Comparison of ENCODE assay signal across 26 mouse cellular contexts in the genomic region with DNA sequence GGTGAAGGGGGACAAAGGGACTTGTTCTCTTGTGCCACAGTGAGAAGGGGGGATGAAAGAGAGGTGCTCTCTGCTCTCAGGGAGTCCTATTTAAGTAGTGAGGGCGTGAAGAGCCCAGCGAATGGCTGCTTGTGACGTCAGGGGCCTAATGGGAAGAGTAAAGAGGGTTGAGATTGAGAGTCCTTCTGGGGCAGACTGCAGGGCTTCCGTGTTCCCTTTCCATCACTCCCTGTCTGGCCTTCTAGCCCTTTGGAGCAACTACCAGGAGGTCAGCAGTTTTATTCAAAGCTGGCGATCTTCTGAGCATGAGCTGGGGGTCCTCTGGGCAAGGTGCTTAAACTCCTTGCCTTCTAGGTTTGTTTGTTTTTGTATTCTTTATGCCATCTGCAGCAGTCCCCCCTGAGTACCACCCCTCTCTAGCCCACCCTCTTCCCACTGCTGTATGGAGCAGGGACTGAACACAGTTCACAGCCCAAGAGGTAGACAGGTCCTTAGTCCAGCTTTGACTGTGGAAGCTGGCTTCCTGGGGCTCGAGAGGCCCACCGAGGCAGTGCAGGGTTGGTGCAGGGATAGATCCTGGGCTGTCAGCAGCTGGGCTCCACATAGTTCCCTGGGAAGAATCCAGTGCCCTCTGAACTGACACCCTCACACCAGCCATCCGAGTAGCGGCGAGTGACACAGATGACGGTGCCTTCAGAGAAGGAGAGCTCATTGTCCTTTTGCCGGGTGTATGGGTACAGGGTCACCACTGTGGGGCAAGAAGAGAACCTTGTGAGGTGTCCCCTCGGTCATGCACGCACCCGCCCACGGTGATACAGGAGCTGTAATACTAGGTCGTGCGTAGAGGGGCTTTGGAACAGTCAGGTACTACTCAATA. TPM values are rescaled to one million over a fixed set of nuclear protein-coding genes. Genes with fewer than 3 reads are reported as not detected.
DNase-seq lines count a peak whose midpoint lies in the region; ATAC-seq lines count a peak whose summit lies in the region.
"Had no signal": no experiment of that assay in that cellular context is flagged by ENCODE, and none has a peak within 500 bp of the region (broad histone marks: within the 10 kb centered on the region; RNA-seq: fewer than 3 reads in every experiment).

No protein-coding gene starts in this region.

- H3K36me3 ChIP-seq in heart, embryonic 12.5 days, result no peaks in the 10 kb centered on the region
- no peaks in the 10 kb centered on the region for H3K36me3 ChIP-seq in liver, embryonic 11.5 days (ENCODE audit: control insufficient read depth, insufficient read depth, low read length)
- H3K36me3 ChIP-seq: embryonic facial prominence, embryonic 15.5 days; forebrain, embryonic 12.5 days; hindbrain, embryonic 12.5 days; lung, embryonic 15.5 days; midbrain, embryonic 10.5 days; neural tube, embryonic 12.5 days had no signal

- H3K4me2 ChIP-seq in heart, embryonic 12.5 days, result no peak overlapping the region
- 0 out of 2 replicates have a peak overlapping the region, but pooled peaks have one; percentile 2 for H3K4me2 ChIP-seq in liver, embryonic 11.5 days
- H3K4me2 ChIP-seq: forebrain, embryonic 12.5 days had no signal

- no peaks in the 10 kb centered on the region for H3K9me3 ChIP-seq in heart, embryonic 12.5 days (replicated peaks)
- H3K9me3 ChIP-seq in liver, embryonic 11.5 days (ENCODE audit: control insufficient read depth, low read length), result no peaks in the 10 kb centered on the region
- H3K9me3 ChIP-seq: embryonic facial prominence, embryonic 15.5 days; forebrain, embryonic 12.5 days; hindbrain, embryonic 12.5 days; liver, embryonic 15.5 days; lung, embryonic 15.5 days; midbrain, embryonic 10.5 days; neural tube, embryonic 12.5 days had no signal

- H3K27me3 ChIP-seq in heart, embryonic 12.5 days (replicated peaks), result peaks cover 64% of the 10 kb centered on the region
- H3K27me3 ChIP-seq in liver, embryonic 11.5 days (replicated peaks; ENCODE audit: control insufficient read depth, insufficient read depth, low read length), result peaks cover 64% of the 10 kb centered on the region

- H3K4me3 ChIP-seq in heart, embryonic 12.5 days, result no peak overlapping the region
- no peak overlapping the region for H3K4me3 ChIP-seq in liver, embryonic 11.5 days (ENCODE audit: low read depth, low read length)
- H3K4me3 ChIP-seq: forebrain, embryonic 12.5 days; myocyte; neural tube, embryonic 12.5 days had no signal

- no peak overlapping the region for H3K27ac ChIP-seq in heart, embryonic 12.5 days (ENCODE audit: poor library complexity, severe bottlenecking)
- H3K27ac ChIP-seq in liver, embryonic 11.5 days (ENCODE audit: low read depth, low read length), result no peak overlapping the region
- H3K27ac ChIP-seq: embryonic facial prominence, embryonic 15.5 days; forebrain, embryonic 12.5 days; hindbrain, embryonic 12.5 days; liver, embryonic 15.5 days; lung, embryonic 15.5 days; midbrain, embryonic 10.5 days; neural tube, embryonic 12.5 days had no signal

- H3K9ac ChIP-seq in heart, embryonic 12.5 days, result no peak overlapping the region
- H3K9ac ChIP-seq in liver, embryonic 11.5 days (ENCODE audit: low read depth, low read length), result no peak overlapping the region
- H3K9ac ChIP-seq: embryonic facial prominence, embryonic 15.5 days; forebrain, embryonic 12.5 days; forebrain, postnatal 0 days; hindbrain, embryonic 12.5 days; liver, embryonic 15.5 days; lung, embryonic 15.5 days; neural tube, embryonic 12.5 days had no signal

- 42% methylated on average over 18 of the region's 18 CpGs for WGBS in heart, embryonic 12.5 days
- WGBS in liver, embryonic 11.5 days, result 59% methylated on average over 18 of the region's 18 CpGs

- peaks cover 80% of the 10 kb centered on the region for H3K4me1 ChIP-seq in heart, embryonic 12.5 days (replicated peaks)
- peaks cover 44% of the 10 kb centered on the region for H3K4me1 ChIP-seq in liver, embryonic 11.5 days (replicated peaks; ENCODE audit: control insufficient read depth, insufficient read depth, low read length)

- DNase-seq in heart, adult 11 months, result peak; percentile 91
- no peak for DNase-seq in liver, embryonic 11.5 days (ENCODE audit: low spot score)
- DNase-seq in liver, result no peak
- peak; percentile 40 for DNase-seq in thymus, postnatal 14 days
- DNase-seq in thymus, postnatal 10 days (ENCODE audit: low spot score in 2 of 2), result no peak
- peak; percentile 47 for DNase-seq in thymus, postnatal 4 days
- DNase-seq in adrenal gland, adult 18-20 months (ENCODE audit: low spot score in 2 of 2), result no peak
- DNase-seq: adrenal gland, postnatal 14 days; cerebellum, adult 11-12 months; forebrain, postnatal 0 days; gastrocnemius, postnatal 14 days; heart, postnatal 14 days; kidney, adult 9 months; layer of hippocampus, adult 9-11 months had no signal

- ATAC-seq in heart, embryonic 12.5 days (ENCODE audit: insufficient number of reproducible peaks, low FRiP score), result no peak
- no peak for ATAC-seq in liver, embryonic 11.5 days (replicated peaks; ENCODE audit: low FRiP score)
- ATAC-seq: forebrain, postnatal 0 days; intestine, embryonic 16.5 days; Patski had no signal

RNA-seq across cellular contexts. Expression of gene Gngt2, which starts 4.6 kb away (rescaled TPM):
- polyA plus RNA-seq in heart, embryonic 12.5 days (2016; fragmentation: Nextera tagmentation; extraction: Ambion mirVana), result 39.1 and 39.2 TPM in 2 replicates
- polyA plus RNA-seq in liver, embryonic 11.5 days (2014; fragmentation: Nextera tagmentation; extraction: Ambion mirVana), result 19.5 and 22.3 TPM in 2 replicates
- 10 to 100 TPM; 23.9 to 29.2 TPM for total RNA-seq in adrenal gland, adult 18-20 months (2021)
- polyA plus RNA-seq: Patski had no signal

RNA-seq across cellular contexts. Expression of gene Phospho1, which starts 8.1 kb away (rescaled TPM):
- 0.65 and 0.66 TPM in 2 replicates for polyA plus RNA-seq in heart, embryonic 12.5 days (2016; fragmentation: Nextera tagmentation; extraction: Ambion mirVana)
- 0.48 and 0.74 TPM in 2 replicates for polyA plus RNA-seq in liver, embryonic 11.5 days (2014; fragmentation: Nextera tagmentation; extraction: Ambion mirVana)
- 100 to 1,000 TPM; 202 to 415 TPM for total RNA-seq in adrenal gland, adult 18-20 months (2021)
- polyA plus RNA-seq: forebrain, embryonic 12.5 days; forebrain, postnatal 0 days; hindbrain, embryonic 12.5 days; midbrain, postnatal 0 days; neural tube, embryonic 12.5 days had no signal

RNA-seq across cellular contexts. Expression of gene Abi3, which starts 9.9 kb away (rescaled TPM):
- polyA plus RNA-seq in heart, embryonic 12.5 days (2016; fragmentation: Nextera tagmentation; extraction: Ambion mirVana), result 22.3 and 26.0 TPM in 2 replicates
- polyA plus RNA-seq in liver, embryonic 11.5 days (2014; fragmentation: Nextera tagmentation; extraction: Ambion mirVana), result 6.4 and 7.9 TPM in 2 replicates
- 10 to 100 TPM; 13.9 to 15.4 TPM for total RNA-seq in adrenal gland, adult 18-20 months (2021)
- polyA plus RNA-seq: Patski had no signal

Comparison
In these comparisons a context has a peak if more than half of its experiments do, and no peak if none do; other contexts are left out.
1. DNase-seq: peak in heart, adult 11 months (single experiment), thymus, postnatal 14 days (single experiment) and thymus, postnatal 4 days (single experiment); none in liver, embryonic 11.5 days (single experiment), liver (single experiment), thymus, postnatal 10 days (0 of 2) and adrenal gland, adult 18-20 months (0 of 2).